Mouse (Mus musculus) gastrocnemius, adult 18-20 months (tissue): ENCODE measurements around the gene Cd109. TPM values are rescaled to one million over a fixed set of nuclear protein-coding genes. Genes with fewer than 3 reads are reported as not detected.

ENCODE experiments used
- DNase-seq: peaks from one replicate; pipeline ENCODE4 v3.0.0; 2021; ENCODE audit warnings: low spot score
- total RNA-seq, 2 experiments: library from RNA; stranded (reverse); gene quantifications; 2 replicates each; pipeline ENCODE4 v1.2.3; 2021

Gene Cd109
- total RNA-seq, 2 experiments from 2014 or later, result 0.27 to 0.74 TPM

DNA sequence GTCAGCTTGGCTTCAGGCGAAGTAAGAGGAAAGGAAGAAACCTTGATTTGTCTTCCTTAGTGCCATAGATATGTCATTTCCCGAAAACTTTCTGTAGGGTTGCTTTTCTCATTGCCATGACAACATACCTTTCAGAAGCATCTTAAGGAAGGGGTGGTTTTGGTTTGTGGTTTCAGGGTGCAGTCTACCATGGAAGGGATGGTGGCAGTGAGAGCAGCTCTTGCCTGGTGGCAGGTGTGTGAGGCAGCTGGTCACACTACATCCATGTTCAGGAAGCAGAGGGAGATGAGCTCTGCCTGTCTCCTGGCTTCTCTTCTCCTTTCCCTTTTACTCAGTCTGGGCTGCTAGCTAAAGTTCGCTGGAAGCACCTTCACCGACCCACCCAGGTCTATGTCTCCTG lies 26.0 kb downstream of the Cd109 start:
- DNase-seq, result no peak

DNA sequence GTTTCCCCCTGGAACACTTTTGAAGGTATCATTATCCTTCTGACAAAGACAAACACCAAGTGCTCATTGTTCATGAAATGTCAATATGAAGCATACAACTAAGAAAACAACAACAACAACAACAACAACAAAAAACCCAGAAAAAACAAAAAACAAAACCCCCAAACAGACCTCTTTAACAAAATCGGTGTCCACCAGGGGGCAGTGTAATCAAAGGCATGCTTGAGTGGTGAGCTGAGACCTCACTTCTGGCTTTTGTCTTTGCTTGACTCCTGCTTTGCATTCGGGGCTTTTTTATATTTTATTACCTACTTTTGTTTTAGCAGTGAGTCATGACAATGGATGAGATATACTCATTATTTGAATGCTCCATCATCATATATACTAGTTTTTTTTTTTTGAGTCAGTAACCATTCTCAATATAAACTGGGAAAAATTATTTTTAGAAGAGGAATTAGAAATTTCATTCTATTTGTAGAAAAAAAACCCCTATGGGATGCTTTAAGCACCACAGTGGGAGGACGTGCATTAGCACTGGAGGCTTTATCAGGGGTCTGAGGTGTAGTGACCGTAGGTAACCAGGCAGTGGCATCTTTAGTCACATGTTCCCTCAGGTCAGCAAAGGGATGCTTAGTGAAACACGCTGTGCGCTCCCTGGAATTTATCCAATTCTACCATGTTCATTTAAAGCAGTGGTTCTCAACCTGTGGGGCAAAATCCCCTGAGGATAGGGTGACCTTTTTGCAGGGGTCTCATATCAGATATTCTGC lies 30.8 kb downstream of the Cd109 start:
- peak; percentile 10 for DNase-seq

DNA sequence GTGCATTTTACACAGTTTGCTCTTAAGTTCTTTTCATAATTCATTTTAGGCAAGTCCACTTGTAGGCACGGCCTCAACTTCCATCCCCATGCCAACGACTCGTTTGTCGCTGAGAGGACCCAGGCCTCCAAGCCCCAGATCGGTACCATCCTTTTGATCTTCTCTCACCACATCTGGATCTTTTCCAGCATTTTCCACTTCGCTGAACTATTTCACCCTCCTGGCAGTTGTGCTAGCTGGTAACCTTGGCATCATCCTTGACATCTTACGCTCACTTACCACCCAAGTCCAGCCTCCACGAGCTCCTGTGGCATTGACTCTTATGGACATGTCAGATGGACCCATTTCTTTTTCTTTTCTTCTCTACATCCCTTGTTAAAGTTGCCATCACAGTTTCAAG lies 33.3 kb downstream of the Cd109 start:
- DNase-seq, result no peak

DNA sequence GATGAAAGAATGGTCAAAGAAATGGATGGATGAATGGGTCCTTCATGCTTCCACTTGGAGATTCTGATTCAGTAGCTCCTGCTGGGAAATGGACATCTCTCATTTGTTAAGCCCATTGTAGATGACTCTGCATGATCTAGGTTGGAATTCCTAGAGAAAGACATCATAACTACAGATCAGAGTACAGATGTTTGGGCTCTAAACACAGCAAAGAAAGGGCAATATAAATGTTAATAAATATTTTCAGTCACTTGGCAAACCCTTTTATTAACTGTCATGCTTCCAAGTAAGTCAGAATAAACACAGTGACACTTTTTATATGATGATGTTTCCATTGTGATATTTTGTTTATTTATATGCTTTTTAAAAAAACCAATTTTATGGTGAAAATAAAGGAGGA lies 34.1 kb downstream of the Cd109 start:
- no peak for DNase-seq

DNA sequence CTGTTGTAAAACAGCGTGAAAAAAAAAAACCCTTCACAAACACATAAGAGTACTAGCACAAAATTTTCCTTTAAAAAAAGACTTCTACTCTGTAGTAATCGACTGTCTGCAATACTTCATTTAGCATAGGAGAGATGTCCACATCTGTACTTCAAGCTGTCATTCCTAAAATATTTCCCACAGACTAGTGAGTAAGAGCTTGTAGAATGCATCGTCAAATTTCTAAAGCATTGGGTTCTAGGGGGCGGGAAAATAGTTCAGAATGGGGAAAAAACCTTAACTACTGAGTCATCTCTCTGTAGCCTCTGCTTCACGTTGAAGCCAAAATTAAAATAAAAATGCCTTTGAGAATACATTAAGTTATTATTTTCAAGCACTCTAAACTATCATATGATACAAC lies 42.2 kb downstream of the Cd109 start:
- no peak for DNase-seq

DNA sequence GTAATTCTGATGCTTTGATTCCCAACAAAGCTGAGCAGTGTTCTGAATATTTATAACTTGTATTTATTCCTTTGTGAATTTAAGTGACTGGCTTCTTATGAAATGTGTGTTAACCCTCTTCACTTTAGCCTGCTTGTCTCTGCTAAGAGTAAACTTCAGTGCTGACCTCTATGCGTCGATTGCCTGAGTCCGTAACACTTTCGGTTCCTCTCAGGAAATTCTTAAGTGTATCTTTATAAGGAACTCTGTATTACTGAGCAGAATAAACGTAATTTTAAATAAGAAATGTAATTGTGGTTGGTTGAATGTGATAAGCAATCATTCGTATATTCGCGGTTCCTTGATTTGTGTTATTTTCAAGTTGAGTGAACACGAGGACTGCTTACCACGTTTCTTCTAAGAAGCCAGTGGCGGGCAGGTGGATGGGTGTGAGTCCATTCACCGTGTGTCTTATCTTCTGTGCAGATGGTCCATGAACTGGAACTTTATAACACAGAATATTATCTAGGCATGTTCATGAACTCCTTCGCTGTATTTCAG lies 56.2 kb downstream of the Cd109 start:
- DNase-seq, result no peak

DNA sequence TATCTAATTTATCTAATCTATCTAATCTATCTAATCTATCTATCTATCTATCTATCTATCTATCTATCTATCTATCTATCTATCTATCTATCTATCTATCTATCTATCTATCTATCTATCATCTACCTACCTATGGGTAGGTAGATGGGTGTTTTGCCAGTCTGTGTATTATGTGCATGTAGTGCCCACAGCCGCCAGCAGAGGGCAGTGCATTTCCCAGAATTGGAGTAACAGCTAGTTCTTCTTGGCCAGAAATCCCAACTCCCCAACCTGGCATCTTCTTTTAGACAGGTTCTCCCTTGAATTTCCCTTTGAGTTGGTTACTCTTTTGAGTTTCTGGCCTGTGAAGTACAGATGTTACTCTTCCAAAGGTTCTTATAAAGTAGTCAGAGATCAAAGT lies 85.3 kb downstream of the Cd109 start:
- peak; percentile 36 for DNase-seq

DNA sequence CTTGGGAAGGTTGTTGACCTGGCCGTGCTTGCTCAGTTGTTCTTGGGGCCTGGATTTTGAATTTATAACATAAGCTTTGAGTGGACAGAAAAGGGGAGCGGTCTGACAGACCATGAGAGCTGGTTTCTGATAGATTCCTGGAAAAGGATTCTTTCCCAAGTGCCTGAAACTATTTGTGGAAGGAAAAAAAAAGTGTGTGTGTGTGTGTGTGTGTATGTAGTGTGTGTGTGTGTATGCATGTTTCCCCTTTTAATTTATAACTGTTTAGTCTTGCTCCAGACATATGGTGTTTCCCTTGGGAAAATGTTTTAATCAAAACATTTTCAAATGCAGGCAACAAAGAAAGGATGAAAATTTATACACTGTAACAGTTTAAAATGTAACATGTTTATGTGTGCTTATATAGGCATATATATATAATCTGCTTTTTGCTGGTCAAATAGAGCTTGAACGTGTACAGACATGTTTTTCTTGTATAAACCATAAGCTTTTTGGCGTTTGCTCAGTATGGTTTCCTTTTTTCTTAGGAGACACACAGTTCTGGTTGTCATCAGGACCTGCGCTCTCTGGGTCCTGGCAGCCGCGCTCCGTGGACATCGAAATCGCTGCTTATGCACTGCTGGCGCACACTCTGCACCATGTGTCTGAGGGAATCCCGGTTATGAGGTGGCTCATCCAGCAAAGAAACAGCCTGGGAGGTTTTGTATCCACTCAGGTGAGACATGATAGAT lies 87.3 kb downstream of the Cd109 start:
- DNase-seq, result no peak

DNA sequence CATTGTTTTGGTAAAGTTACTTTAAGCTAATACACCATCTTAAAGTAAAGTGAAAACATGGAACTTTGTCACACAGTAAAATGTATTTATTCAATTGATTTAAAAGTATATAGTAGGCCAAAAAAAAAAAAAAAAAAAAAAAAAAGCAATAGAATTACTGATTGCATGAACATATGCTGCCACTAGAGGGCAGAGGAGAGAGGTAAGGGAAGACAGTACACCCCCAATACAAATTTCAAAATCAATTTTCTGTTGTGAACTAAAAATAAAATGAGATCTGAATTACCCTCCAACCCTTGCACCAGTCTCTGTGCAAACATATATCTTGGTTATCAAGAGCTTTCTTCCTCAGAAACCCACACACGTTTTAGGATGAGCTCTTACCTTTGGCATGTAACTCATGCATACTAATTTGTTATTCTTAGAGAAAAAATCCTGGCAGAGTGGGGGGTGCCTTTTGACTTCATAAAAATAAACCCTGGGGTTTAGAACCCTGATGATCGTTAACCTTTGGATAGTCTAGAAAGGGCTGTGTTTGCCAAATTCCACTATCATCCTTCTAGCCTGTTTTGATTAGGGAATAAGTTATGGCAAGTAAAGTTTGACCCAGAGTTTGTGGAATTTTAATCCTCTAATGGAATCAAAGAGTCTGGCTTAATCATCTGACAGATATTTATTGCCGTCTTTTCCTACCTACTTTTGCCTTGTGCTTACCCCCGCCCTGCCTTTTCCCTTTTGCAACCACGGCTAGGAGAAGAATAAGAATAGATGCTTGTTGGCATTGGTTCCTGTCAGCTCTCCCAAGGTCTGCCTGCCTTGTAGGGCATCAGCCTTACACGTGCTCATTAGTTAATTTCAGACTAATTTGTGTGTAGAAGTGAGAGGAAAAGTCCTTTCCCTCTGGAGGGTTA lies 105.8 kb downstream of the Cd109 start:
- no peak for DNase-seq

DNA sequence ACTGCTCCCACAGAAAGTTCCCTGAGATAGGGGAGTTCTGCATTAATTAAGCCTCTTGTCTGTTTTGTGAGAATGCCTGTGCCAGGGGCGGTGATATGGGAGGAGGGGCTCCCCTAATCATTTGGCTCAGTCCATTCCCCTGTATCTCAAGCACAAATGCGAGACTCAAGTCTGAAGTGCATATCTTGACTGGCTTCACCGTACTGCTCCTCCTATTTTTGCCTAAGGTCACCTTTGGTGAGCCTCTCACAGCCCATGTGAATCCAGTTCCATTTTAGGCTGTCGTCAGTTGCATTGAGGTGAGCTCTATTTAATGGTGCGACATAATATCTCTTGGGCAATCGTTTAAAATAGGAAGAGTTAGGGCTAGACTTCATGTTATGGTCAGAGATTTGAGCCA lies 116.6 kb downstream of the Cd109 start:
- no peak for DNase-seq

DNA sequence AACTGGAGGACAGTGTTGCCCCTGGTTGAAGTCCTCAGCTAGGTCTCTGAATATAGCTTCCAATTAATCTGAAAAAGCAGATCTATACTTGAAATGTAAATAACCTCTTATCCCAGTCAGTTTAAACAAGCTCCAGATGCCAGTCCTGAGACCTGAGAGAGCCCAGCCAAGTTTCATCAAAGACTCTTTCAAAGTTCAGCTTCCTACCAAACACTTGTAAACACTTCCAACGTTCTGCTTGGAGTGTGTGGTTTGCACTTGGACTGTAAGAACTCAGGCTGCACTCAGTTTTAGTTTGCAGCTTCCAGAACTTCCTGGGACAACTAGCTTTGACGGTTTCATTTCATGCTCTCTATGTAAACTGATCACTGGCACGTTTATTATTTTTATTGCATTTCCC lies 120.2 kb downstream of the Cd109 start:
- DNase-seq, result no peak

DNA sequence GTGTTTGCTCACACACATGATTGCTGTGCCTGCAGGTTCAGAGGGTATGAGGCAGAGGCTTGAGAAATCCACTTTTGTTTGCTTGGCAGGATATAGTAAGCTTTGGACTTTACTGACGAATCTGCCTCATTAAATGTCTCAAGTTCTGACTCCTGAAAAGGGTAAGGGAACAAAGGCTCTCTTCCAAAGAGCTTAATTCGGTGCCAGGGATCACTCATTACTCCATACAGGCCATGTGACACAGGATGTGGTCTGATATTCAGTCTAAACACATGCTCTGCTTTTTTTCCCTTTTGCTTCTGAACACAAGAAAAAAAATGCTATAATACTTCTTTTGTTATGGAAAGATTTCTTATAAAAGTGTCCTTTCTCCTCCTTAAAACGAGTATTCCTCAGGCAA lies 126.7 kb downstream of the Cd109 start:
- DNase-seq, result no peak

DNA sequence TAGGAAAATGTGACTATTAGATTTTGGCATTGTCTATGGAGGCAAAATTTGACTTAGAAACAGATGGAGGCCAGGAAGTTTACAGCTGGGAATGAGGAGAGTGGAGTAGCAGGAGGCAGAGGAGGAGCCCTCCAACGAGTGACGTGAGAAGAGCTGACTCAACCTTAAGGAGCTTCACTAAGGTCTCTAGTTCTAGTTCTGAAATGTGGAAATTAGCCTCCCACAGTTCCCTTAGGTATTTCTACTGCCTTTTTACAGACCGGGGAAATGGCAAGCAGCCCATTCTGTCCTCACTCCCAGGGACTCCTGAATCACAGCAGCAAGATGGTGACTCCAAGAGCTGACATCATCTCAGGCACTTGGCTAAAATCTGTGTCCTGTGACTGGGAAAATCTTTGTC lies 134.9 kb downstream of the Cd109 start:
- DNase-seq, result peak; percentile 71

Other genes starting within 250 kb of the Cd109 start
- gene Dppa5a, start 247.4 kb upstream of the Cd109 start, total RNA-seq, result not detected
- gene Ooep, start 236.8 kb upstream of the Cd109 start, total RNA-seq, result not detected
- gene Ddx43, start 219.8 kb upstream of the Cd109 start, total RNA-seq, result not detected
- under 1 TPM; 0.11 to 0.14 TPM for gene Cgas, start 172.3 kb upstream of the Cd109 start, total RNA-seq
- 10 to 100 TPM; 18.1 to 18.3 TPM for gene Mto1, start 167.3 kb upstream of the Cd109 start, total RNA-seq
- not detected for gene Gm17324, start 166.8 kb upstream of the Cd109 start, total RNA-seq
- 100 to 1,000 TPM; 424 to 467 TPM for gene Eef1a1, start 126.4 kb upstream of the Cd109 start, total RNA-seq
- 1 to 10 TPM; 2.8 to 3.2 TPM for gene Slc17a5, start 27.5 kb upstream of the Cd109 start, total RNA-seq